Mouse (Mus musculus) heart, embryonic 16.5 days (tissue): Measurements from ENCODE around the gene Gm128. TPM values are rescaled to one million over a fixed set of nuclear protein-coding genes. Genes with fewer than 3 reads are reported as not detected.

ENCODE experiments used
- ATAC-seq: fragments of 200-750 bp; cut with Nextera tagmentation; replicated peaks from 2 replicates; pipeline ENCODE4 v1.8.0; 2017; ENCODE audit warnings: moderate number of reproducible peaks; ENCODE audit not compliant: insufficient read depth, low FRiP score; ENCODE audit errors: extremely low read depth
- H3K27ac ChIP-seq: fragments of 300-500 bp; sonication (generic); 2 replicates; pipeline ENCODE4 v1.5.1; 2014; ENCODE audit warnings: mild to moderate bottlenecking, low read length, control low read depth, moderate library complexity
- H3K27me3 ChIP-seq: fragments of 300-500 bp; sonication (generic); 2 replicates; pipeline ENCODE4 v1.6.1; 2014; ENCODE audit warnings: low read length, mixed read lengths; ENCODE audit not compliant: control insufficient read depth, insufficient read depth
- H3K36me3 ChIP-seq: fragments of 300-500 bp; sonication (generic); 2 replicates; pipeline ENCODE4 v1.6.1; 2014; ENCODE audit not compliant: control insufficient read depth, insufficient read depth
- H3K4me1 ChIP-seq: fragments of 300-500 bp; sonication (generic); 2 replicates; pipeline ENCODE4 v1.6.1; 2014; ENCODE audit warnings: low read length, mixed read lengths; ENCODE audit not compliant: control insufficient read depth, insufficient read depth
- H3K4me2 ChIP-seq: fragments of 300-500 bp; sonication (generic); 2 replicates; pipeline ENCODE4 v1.6.1; 2014; ENCODE audit warnings: low read depth, mild to moderate bottlenecking, control low read depth, low read length
- H3K4me3 ChIP-seq: fragments of 300-500 bp; sonication (generic); 2 replicates; pipeline ENCODE4 v1.5.1; 2014; ENCODE audit warnings: mild to moderate bottlenecking, control low read depth, low read length
- H3K9ac ChIP-seq: fragments of 300-500 bp; sonication (generic); 2 replicates; pipeline ENCODE4 v1.6.1; 2014; ENCODE audit warnings: low read length, control low read depth
- H3K9me3 ChIP-seq: fragments of 300-500 bp; sonication (generic); replicated peaks from 2 replicates; pipeline ENCODE4 v1.6.1; 2016; ENCODE audit warnings: low read length; ENCODE audit not compliant: control insufficient read depth
- WGBS: fragments of 180-500 bp; shearing (Covaris S2); extraction: QIAGEN DNeasy Blood & Tissue Kit; methylation state at CpG from one replicate; pipeline ENCODE4 v1.1.7; 2014; 5-methylcytosine and 5-hydroxymethylcytosine counted together
- polyA plus RNA-seq: library from polyadenylated mRNA; unstranded; fragments of >200 nt; fragmentation: Nextera tagmentation; extraction: Ambion mirVana; gene quantifications from 2 replicates; pipeline ENCODE4 v1.2.1, GENCODE M21; 2015

Gene Gm128
- polyA plus RNA-seq, 1 experiment from 2014 or later = 0.51 TPM

GRCm38 (mm10) chr3:95261975-95262374 is 20.6 kb upstream of the Gm128 start:
- Histone ChIP-seq H3K9me3 (no peaks in the 10 kb centered on the region), H3K27me3 (no peaks in the 10 kb centered on the region), H3K4me1 (no peaks in the 10 kb centered on the region), H3K9ac (no peak overlapping the region), H3K27ac (no peak overlapping the region), H3K36me3 (peaks cover 49% of the 10 kb centered on the region), H3K4me2 (no peak overlapping the region), H3K4me3 (no peak overlapping the region)
- no peak for ATAC-seq
- WGBS = 85% methylated on average over 4 of the region's 4 CpGs

- H3K27me3 ChIP-seq = no peaks in the 10 kb centered on the region
- H3K9me3 ChIP-seq = no peaks in the 10 kb centered on the region
- H3K27ac ChIP-seq = no peak overlapping the region
- no peak for ATAC-seq
- WGBS = 83% methylated on average over 5 of the region's 5 CpGs
- no peak overlapping the region for H3K9ac ChIP-seq
- no peak overlapping the region for H3K4me3 ChIP-seq
- H3K4me1 ChIP-seq = no peaks in the 10 kb centered on the region
- peaks cover 51% of the 10 kb centered on the region for H3K36me3 ChIP-seq
- H3K4me2 ChIP-seq = no peak overlapping the region
Observed at GRCm38 (mm10) chr3:95256931-95257330, 15.5 kb upstream of the Gm128 start.

GRCm38 (mm10) chr3:95250783-95251424 is 9.5 kb upstream of the Gm128 start, which contains the start of gene Bnipl:
Bnipl (minus strand) TSS chr3:95251193.
- H3K4me2 ChIP-seq = no peak within 1 kb of the TSS
- no peak within 1 kb of the TSS for H3K27ac ChIP-seq
- no peaks in the 10 kb centered on the region for H3K27me3 ChIP-seq
- no peak for ATAC-seq
- no peak within 1 kb of the TSS for H3K4me3 ChIP-seq
- H3K4me1 ChIP-seq = no peaks in the 10 kb centered on the region
- no peak within 1 kb of the TSS for H3K9ac ChIP-seq
- H3K9me3 ChIP-seq = no peaks in the 10 kb centered on the region
- H3K36me3 ChIP-seq = peaks cover 11% of the 10 kb centered on the region; the same call in 1 of the 2 replicates
- WGBS = 49% methylated on average over 7 of the region's 7 CpGs

GRCm38 (mm10) chr3:95250361-95250760 is 9.0 kb upstream of the Gm128 start:
- no peaks in the 10 kb centered on the region for H3K27me3 ChIP-seq
- no peaks in the 10 kb centered on the region for H3K9me3 ChIP-seq
- H3K9ac ChIP-seq = no peak overlapping the region
- no peak overlapping the region for H3K4me2 ChIP-seq
- H3K36me3 ChIP-seq = peaks cover 8% of the 10 kb centered on the region; the same call in 1 of the 2 replicates
- no peaks in the 10 kb centered on the region for H3K4me1 ChIP-seq
- no peak overlapping the region for H3K4me3 ChIP-seq
- H3K27ac ChIP-seq = no peak overlapping the region
- ATAC-seq = no peak
- WGBS = 72% methylated on average over 5 of the region's 5 CpGs

GRCm38 (mm10) chr3:95247660-95248336 is 6.4 kb upstream of the Gm128 start:
- WGBS = 63% methylated on average over 1 of the region's 1 CpGs
- no peak overlapping the region for H3K4me2 ChIP-seq
- no peak for ATAC-seq

GRCm38 (mm10) chr3:95246465-95247231 is 5.2 kb upstream of the Gm128 start:
- Histone ChIP-seq H3K36me3 (0 out of 2 replicates have a peak, but pooled peaks cover 2% of the 10 kb centered on the region), H3K4me2 (no peak overlapping the region), H3K27me3 (no peaks in the 10 kb centered on the region), H3K9ac (no peak overlapping the region), H3K27ac (no peak overlapping the region), H3K9me3 (no peaks in the 10 kb centered on the region), H3K4me1 (no peaks in the 10 kb centered on the region), H3K4me3 (no peak overlapping the region)
- ATAC-seq = no peak
- WGBS = 67% methylated on average over 5 of the region's 5 CpGs

More at GRCm38 (mm10) chr3:95247660-95248336, 6.4 kb upstream of the Gm128 start:
- H3K27me3 ChIP-seq = no peaks in the 10 kb centered on the region
- H3K4me3 ChIP-seq = no peak overlapping the region
- H3K9me3 ChIP-seq = no peaks in the 10 kb centered on the region
- 0 out of 2 replicates have a peak, but pooled peaks cover 2% of the 10 kb centered on the region for H3K36me3 ChIP-seq
- H3K9ac ChIP-seq = no peak overlapping the region
- H3K27ac ChIP-seq = no peak overlapping the region
- H3K4me1 ChIP-seq = no peaks in the 10 kb centered on the region

- Histone ChIP-seq H3K27ac (no peak overlapping the region), H3K36me3 (0 out of 2 replicates have a peak, but pooled peaks cover 6% of the 10 kb centered on the region), H3K4me1 (0 out of 2 replicates have a peak, but pooled peaks cover 2% of the 10 kb centered on the region), H3K4me2 (no peak overlapping the region), H3K9me3 (no peaks in the 10 kb centered on the region), H3K4me3 (no peak overlapping the region), H3K27me3 (no peaks in the 10 kb centered on the region), H3K9ac (no peak overlapping the region)
- no peak for ATAC-seq
- 60% methylated on average over 2 of the region's 2 CpGs for WGBS
Observed at GRCm38 (mm10) chr3:95243086-95243485, 1.7 kb upstream of the Gm128 start.

- 31% methylated on average over 17 of the region's 17 CpGs for WGBS
- Histone ChIP-seq H3K9ac (peak overlapping the region; percentile 28), H3K27ac (no peak overlapping the region), H3K36me3 (peaks cover 11% of the 10 kb centered on the region), H3K4me1 (peaks cover 9% of the 10 kb centered on the region), H3K9me3 (no peaks in the 10 kb centered on the region), H3K4me3 (no peak overlapping the region), H3K4me2 (peak overlapping the region; percentile 42), H3K27me3 (no peaks in the 10 kb centered on the region)
- ATAC-seq = no peak
Observed at GRCm38 (mm10) chr3:95240900-95241299, 498 bp downstream of the Gm128 start.
